Mouse (Mus musculus): ENCODE measurements around the gene Iars. TPM values are rescaled to one million over a fixed set of nuclear protein-coding genes. Genes with fewer than 3 reads are reported as not detected.
"Not testable (repeated sequence)": the region's sequence is repeated elsewhere in the genome, so short reads cannot be mapped to it uniquely, and the experiment has no call there.

Iars gene
- total RNA-seq, 2 experiments from 2014 or later, result 71.7 to 77.0 TPM

- no peak for DNase-seq
Observed at GRCm38 (mm10) chr13:49736430-49736829, 54.5 kb downstream of the Iars start.

GRCm38 (mm10) chr13:49738011-49738410 lies 56.1 kb downstream of the Iars start:
- DNase-seq, result no peak

- DNase-seq, result no peak
Observed at GRCm38 (mm10) chr13:49741285-49742040, 59.6 kb downstream of the Iars start.

GRCm38 (mm10) chr13:49756591-49756990 lies 74.7 kb downstream of the Iars start:
- no peak for DNase-seq

- no peak for DNase-seq
Observed at GRCm38 (mm10) chr13:49757966-49758365, 76.1 kb downstream of the Iars start.

- no peak for DNase-seq
Observed at GRCm38 (mm10) chr13:49760675-49761074, 78.8 kb downstream of the Iars start.

GRCm38 (mm10) chr13:49762208-49762607 lies 80.3 kb downstream of the Iars start:
- DNase-seq, result no peak

GRCm38 (mm10) chr13:49765306-49765705 lies 83.4 kb downstream of the Iars start:
- DNase-seq, result no peak

- DNase-seq, result no peak
Observed at GRCm38 (mm10) chr13:49766269-49766668, 84.4 kb downstream of the Iars start.

- no peak for DNase-seq
Observed at GRCm38 (mm10) chr13:49768048-49768447, 86.1 kb downstream of the Iars start.

GRCm38 (mm10) chr13:49769111-49769510 lies 87.2 kb downstream of the Iars start:
- no peak for DNase-seq

GRCm38 (mm10) chr13:49771536-49771935 lies 89.6 kb downstream of the Iars start:
- DNase-seq, result not testable (repeated sequence)

Other genes with a start within 250 kb of the Iars start
- 1 to 10 TPM; 1.4 to 1.5 TPM for gene Tes3-ps, start 188.8 kb upstream of the Iars start, total RNA-seq (2021)
- 10 to 100 TPM; 17.8 TPM for gene Ecm2, start 177.3 kb upstream of the Iars start, total RNA-seq (2021)
- 10 to 100 TPM; 70.9 to 90.6 TPM for gene Aspn, start 137.7 kb upstream of the Iars start, total RNA-seq (2021)
- 1 to 10 TPM; 2.8 to 4.1 TPM for gene Omd, start 99.6 kb upstream of the Iars start, total RNA-seq (2021)
- 100 to 1,000 TPM; 115 to 119 TPM for gene Ogn, start 74.1 kb upstream of the Iars start, total RNA-seq (2021)
- 1 to 10 TPM; 2.8 to 3.3 TPM for gene Cenpp, start 29.3 kb upstream of the Iars start, total RNA-seq (2021)
- gene Nol8, start 29.0 kb upstream of the Iars start, total RNA-seq (2021), result 10 to 100 TPM; 10.3 to 10.6 TPM
- gene Gm30302, start 116.9 kb downstream of the Iars start, total RNA-seq (2021), result not detected